Mouse (Mus musculus): ENCODE measurements around the gene Wwox. TPM values are rescaled to one million over a fixed set of nuclear protein-coding genes. Genes with fewer than 3 reads are reported as not detected.

Wwox gene
- polyA plus RNA-seq, 1 experiment from 2014 or later: 14.9 TPM

DNA sequence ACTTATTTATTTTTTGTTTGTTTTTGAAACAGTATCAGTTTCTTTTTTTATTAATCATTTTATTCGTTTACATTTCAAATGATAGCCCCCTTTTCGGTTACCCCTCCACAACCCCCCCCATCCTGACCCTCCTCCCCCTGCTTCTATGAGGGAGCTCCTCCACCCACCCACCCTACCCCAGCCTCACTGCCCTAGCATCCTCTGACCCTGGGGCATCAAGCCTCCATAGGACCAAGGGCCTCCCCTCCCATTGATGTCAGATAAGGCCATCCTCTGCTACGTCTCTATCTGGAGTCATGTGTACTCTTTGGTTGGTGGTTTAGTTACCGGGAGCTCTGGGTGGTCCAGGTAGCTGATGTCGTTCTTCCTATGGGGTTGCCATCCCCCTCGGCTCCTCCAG, 109.4 kb downstream of the Wwox start:
- ATAC-seq: no peak
- no peaks in the 10 kb centered on the region for H3K27me3 ChIP-seq (replicated peaks; ENCODE audit: control insufficient read depth, insufficient read depth, low read length)
- 89% methylated on average over 6 of the region's 6 CpGs for WGBS
- no peaks in the 10 kb centered on the region for H3K4me1 ChIP-seq (ENCODE audit: control insufficient read depth, insufficient read depth, low read depth, low read length)
- no peak overlapping the region for H3K9ac ChIP-seq (ENCODE audit: low read depth, low read length)
- no peak overlapping the region for H3K27ac ChIP-seq (ENCODE audit: low read depth, low read length)
- H3K4me2 ChIP-seq (ENCODE audit: low read length): no peak overlapping the region
- no peaks in the 10 kb centered on the region for H3K9me3 ChIP-seq (ENCODE audit: control insufficient read depth, low read length)
- H3K4me3 ChIP-seq (ENCODE audit: low read length): no peak overlapping the region
- H3K36me3 ChIP-seq (ENCODE audit: control insufficient read depth, insufficient read depth, low read length): no peaks in the 10 kb centered on the region

DNA sequence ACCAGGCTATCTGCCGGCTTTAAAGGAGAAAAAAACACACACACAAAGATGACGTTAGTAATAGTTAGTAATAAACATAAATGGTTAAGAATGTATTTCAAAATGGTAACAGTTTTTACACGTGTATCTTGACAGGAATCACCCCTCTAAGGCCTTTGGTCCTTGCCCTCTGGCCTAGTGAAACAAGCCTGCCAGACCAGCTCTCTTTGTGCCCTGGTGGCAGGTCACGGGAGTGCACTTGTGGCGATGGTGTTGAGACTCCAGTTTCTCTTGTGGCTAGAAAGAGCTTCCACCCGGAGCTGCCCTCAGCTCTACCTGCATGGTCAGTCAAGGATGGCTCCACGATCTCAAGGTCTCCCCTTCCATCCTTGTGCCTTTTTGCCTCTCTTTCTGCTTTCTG, 110.6 kb downstream of the Wwox start:
- no peaks in the 10 kb centered on the region for H3K36me3 ChIP-seq (ENCODE audit: control insufficient read depth, insufficient read depth, low read length)
- 78% methylated on average over 7 of the region's 7 CpGs for WGBS
- no peak for ATAC-seq

DNA sequence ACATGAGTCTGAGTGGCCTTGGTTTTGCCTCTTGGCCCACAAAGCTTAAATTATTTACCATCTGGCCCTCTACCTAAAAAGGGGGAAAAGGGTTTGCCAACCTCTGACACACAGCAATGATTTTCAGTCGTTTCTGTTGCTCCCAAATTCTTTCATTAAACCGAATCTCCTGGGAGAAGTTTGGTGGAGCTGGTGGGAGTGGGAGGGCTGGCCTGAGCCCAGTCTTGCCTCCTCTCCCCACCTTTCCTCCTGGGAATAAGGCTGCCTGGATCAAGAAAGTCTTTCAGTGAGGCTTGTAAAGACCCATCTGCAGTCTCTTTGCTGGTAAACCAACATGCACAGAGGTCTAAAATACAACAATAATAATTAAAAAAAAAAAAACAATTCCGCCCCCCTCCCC, 113.2 kb downstream of the Wwox start:
- 61% methylated on average over 3 of the region's 3 CpGs for WGBS
- Histone ChIP-seq H3K9me3 (ENCODE audit: control insufficient read depth, low read length) (no peaks in the 10 kb centered on the region), H3K4me3 (ENCODE audit: low read length) (no peak overlapping the region), H3K27me3 (replicated peaks; ENCODE audit: control insufficient read depth, insufficient read depth, low read length) (no peaks in the 10 kb centered on the region), H3K9ac (ENCODE audit: low read depth, low read length) (no peak overlapping the region), H3K36me3 (ENCODE audit: control insufficient read depth, insufficient read depth, low read length) (no peaks in the 10 kb centered on the region), H3K27ac (ENCODE audit: low read depth, low read length) (no peak overlapping the region), H3K4me1 (ENCODE audit: control insufficient read depth, insufficient read depth, low read depth, low read length) (no peaks in the 10 kb centered on the region), H3K4me2 (ENCODE audit: low read length) (no peak overlapping the region)
- ATAC-seq: no peak

More for the DNA sequence above, 110.6 kb downstream of the Wwox start:
- Histone ChIP-seq H3K4me2 (ENCODE audit: low read length) (no peak overlapping the region), H3K27ac (ENCODE audit: low read depth, low read length) (no peak overlapping the region), H3K9me3 (ENCODE audit: control insufficient read depth, low read length) (no peaks in the 10 kb centered on the region), H3K4me1 (ENCODE audit: control insufficient read depth, insufficient read depth, low read depth, low read length) (no peaks in the 10 kb centered on the region), H3K4me3 (ENCODE audit: low read length) (no peak overlapping the region), H3K27me3 (replicated peaks; ENCODE audit: control insufficient read depth, insufficient read depth, low read length) (no peaks in the 10 kb centered on the region), H3K9ac (ENCODE audit: low read depth, low read length) (no peak overlapping the region)

DNA sequence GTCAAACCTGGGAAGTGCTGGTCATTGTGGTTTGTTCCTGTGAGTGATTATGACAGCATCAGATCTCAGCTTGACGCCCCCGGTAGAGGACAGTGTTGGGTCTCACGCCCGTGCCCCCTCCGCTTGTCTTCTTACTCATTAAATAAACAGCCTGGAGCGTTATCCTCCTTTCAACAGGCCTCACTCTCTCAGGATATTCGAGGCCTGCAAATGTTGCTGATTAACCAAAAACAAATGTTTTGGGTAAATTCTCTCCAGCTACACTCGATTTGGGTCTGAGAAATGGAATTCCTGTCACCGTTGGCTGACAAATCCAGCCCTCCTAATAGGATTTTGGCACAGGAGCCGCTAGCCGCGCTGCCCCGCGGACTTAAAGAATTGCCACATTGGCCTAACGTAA, 115.5 kb downstream of the Wwox start:
- no peaks in the 10 kb centered on the region for H3K4me1 ChIP-seq (ENCODE audit: control insufficient read depth, insufficient read depth, low read depth, low read length)
- H3K4me2 ChIP-seq (ENCODE audit: low read length): no peak overlapping the region
- no peaks in the 10 kb centered on the region for H3K27me3 ChIP-seq (replicated peaks; ENCODE audit: control insufficient read depth, insufficient read depth, low read length)
- no peaks in the 10 kb centered on the region for H3K36me3 ChIP-seq (ENCODE audit: control insufficient read depth, insufficient read depth, low read length)
- no peak overlapping the region for H3K9ac ChIP-seq (ENCODE audit: low read depth, low read length)
- no peaks in the 10 kb centered on the region for H3K9me3 ChIP-seq (ENCODE audit: control insufficient read depth, low read length)
- no peak overlapping the region for H3K4me3 ChIP-seq (ENCODE audit: low read length)
- H3K27ac ChIP-seq (ENCODE audit: low read depth, low read length): no peak overlapping the region
- 71% methylated on average over 15 of the region's 15 CpGs for WGBS
- no peak for ATAC-seq

DNA sequence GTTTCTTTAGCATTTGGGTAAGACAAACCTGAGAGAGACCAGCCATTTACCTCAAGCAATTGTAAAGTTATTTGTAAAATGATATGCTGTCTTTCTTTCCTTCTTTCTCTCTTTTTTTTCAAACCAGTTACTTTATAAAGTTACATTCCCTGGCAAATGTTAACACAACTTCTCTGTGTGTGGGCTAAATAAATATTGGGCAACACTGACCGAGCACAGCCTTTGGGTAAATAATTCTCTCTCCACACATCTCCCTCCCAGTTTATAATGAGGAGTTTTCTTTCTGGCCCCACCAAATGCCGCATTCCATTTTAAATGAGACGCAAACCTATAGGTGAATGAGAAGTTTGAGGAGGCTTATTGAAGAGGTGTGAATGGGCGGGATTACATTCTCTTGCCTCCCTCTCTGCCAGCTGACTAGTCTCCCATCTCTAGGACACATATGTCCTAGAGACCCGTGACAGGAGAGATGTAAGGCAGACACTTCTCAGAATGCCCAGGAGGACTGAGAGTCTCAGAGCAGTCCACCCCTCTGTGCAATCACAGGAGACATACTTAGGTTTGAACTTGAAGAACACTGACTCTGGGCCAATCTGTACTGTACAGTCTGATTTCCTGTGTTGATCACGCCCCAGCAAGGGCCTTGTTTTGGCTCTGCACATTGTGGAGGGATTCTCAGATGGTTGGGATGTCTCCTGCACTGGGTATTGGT, 116.2 kb downstream of the Wwox start:
- Histone ChIP-seq H3K9ac (ENCODE audit: low read depth, low read length) (no peak overlapping the region), H3K9me3 (ENCODE audit: control insufficient read depth, low read length) (no peaks in the 10 kb centered on the region), H3K27me3 (replicated peaks; ENCODE audit: control insufficient read depth, insufficient read depth, low read length) (no peaks in the 10 kb centered on the region), H3K4me2 (ENCODE audit: low read length) (no peak overlapping the region), H3K4me1 (ENCODE audit: control insufficient read depth, insufficient read depth, low read depth, low read length) (no peaks in the 10 kb centered on the region), H3K27ac (ENCODE audit: low read depth, low read length) (no peak overlapping the region), H3K36me3 (ENCODE audit: control insufficient read depth, insufficient read depth, low read length) (no peaks in the 10 kb centered on the region), H3K4me3 (ENCODE audit: low read length) (no peak overlapping the region)
- ATAC-seq: no peak
- 83% methylated on average over 6 of the region's 6 CpGs for WGBS

DNA sequence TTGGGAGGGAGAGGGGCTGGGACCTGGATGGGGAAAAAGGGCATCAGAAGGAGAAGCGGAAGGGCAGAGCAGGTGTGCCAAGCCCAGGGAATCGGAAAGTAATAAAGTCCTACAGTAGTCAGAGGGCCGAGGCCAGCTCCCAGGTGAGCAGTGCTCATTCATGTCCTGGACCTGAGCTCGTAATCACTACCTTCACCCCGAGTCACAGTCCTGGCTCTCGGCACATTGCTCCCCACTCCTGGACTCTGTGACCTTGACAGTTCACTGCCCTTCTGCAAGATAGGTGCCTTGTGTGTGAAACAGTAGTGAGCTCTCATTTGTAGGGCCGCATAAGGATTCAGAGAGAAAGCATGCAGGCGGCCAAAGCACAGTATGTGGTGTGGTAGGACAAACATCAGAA, 121.7 kb downstream of the Wwox start:
- H3K4me2 ChIP-seq (ENCODE audit: low read length): no peak overlapping the region
- H3K27me3 ChIP-seq (replicated peaks; ENCODE audit: control insufficient read depth, insufficient read depth, low read length): no peaks in the 10 kb centered on the region
- no peak overlapping the region for H3K9ac ChIP-seq (ENCODE audit: low read depth, low read length)
- no peaks in the 10 kb centered on the region for H3K36me3 ChIP-seq (ENCODE audit: control insufficient read depth, insufficient read depth, low read length)
- 84% methylated on average over 8 of the region's 8 CpGs for WGBS
- no peak overlapping the region for H3K4me3 ChIP-seq (ENCODE audit: low read length)
- H3K27ac ChIP-seq (ENCODE audit: low read depth, low read length): no peak overlapping the region
- H3K4me1 ChIP-seq (ENCODE audit: control insufficient read depth, insufficient read depth, low read depth, low read length): no peaks in the 10 kb centered on the region
- ATAC-seq: no peak
- no peaks in the 10 kb centered on the region for H3K9me3 ChIP-seq (ENCODE audit: control insufficient read depth, low read length)

DNA sequence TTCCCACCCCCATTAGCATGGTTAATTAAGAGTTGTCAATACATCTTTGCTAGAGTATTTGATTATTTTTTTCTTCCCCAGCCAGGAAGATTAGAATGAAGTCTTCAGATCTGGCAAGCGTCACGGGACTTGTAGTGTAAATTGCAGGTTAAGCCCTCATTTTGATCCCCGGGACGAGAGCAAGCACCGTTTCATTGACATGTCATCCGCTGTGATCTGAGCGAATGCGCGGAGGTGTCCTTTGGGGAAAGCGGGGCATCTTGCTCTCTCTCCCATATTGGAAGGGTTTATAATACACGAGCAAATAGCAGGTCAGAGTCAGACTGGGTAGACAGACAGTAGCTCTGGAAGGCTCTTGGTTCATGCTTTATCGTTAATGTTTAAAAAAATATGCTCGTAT, 123.0 kb downstream of the Wwox start:
- 59% methylated on average over 13 of the region's 13 CpGs for WGBS

DNA sequence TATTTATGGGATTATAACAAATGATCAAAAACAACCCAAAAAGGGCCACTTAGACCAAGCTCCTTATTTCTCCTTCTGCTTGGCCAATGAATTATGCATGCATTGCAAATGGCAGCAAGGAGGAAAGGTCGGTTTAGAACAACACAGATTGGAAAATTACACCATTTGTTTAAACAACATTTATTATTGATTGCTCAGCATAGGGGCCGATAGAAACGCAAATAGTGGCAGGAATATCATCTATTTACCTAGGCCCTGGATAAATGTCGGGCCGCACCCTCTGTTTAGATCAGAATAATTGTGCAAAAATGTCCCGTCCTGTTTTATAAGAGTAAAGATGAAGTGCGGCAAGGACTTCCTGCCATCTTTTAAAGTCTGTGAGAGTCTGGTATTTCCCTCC, 123.9 kb downstream of the Wwox start:
- H3K4me1 ChIP-seq (ENCODE audit: control insufficient read depth, insufficient read depth, low read depth, low read length): no peaks in the 10 kb centered on the region
- no peaks in the 10 kb centered on the region for H3K27me3 ChIP-seq (replicated peaks; ENCODE audit: control insufficient read depth, insufficient read depth, low read length)
- no peak for ATAC-seq
- no peaks in the 10 kb centered on the region for H3K9me3 ChIP-seq (ENCODE audit: control insufficient read depth, low read length)
- H3K27ac ChIP-seq (ENCODE audit: low read depth, low read length): no peak overlapping the region
- no peaks in the 10 kb centered on the region for H3K36me3 ChIP-seq (ENCODE audit: control insufficient read depth, insufficient read depth, low read length)
- no peak overlapping the region for H3K9ac ChIP-seq (ENCODE audit: low read depth, low read length)
- H3K4me3 ChIP-seq (ENCODE audit: low read length): no peak overlapping the region
- WGBS: 81% methylated on average over 7 of the region's 7 CpGs
- H3K4me2 ChIP-seq (ENCODE audit: low read length): no peak overlapping the region

More for the DNA sequence above, 123.0 kb downstream of the Wwox start:
- Histone ChIP-seq H3K27me3 (replicated peaks; ENCODE audit: control insufficient read depth, insufficient read depth, low read length) (no peaks in the 10 kb centered on the region), H3K4me1 (ENCODE audit: control insufficient read depth, insufficient read depth, low read depth, low read length) (no peaks in the 10 kb centered on the region), H3K36me3 (ENCODE audit: control insufficient read depth, insufficient read depth, low read length) (no peaks in the 10 kb centered on the region), H3K9me3 (ENCODE audit: control insufficient read depth, low read length) (no peaks in the 10 kb centered on the region), H3K27ac (ENCODE audit: low read depth, low read length) (no peak overlapping the region), H3K9ac (ENCODE audit: low read depth, low read length) (no peak overlapping the region), H3K4me3 (ENCODE audit: low read length) (no peak overlapping the region), H3K4me2 (ENCODE audit: low read length) (no peak overlapping the region)
- ATAC-seq: no peak

DNA sequence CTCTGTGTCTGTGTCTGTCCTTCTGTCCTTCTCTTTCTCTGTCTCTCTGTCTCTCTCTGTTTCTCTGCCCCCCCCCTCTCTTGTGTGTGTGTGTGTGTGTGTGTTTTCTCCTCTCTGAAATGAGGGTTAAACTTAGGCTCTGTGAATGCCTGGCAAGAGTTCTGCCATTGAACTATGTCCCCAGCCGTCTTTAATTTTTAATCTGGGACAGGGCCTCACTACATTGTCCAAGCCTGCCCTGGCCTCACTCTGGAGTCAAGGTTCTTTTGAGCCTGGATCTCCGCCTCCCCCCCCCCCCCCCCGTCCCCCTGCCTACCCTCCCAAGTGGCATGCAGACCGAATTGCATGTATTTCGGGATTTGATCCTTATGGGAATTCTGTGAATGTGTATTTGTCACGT, 124.6 kb downstream of the Wwox start:
- H3K9me3 ChIP-seq (ENCODE audit: control insufficient read depth, low read length): no peaks in the 10 kb centered on the region
- no peak overlapping the region for H3K9ac ChIP-seq (ENCODE audit: low read depth, low read length)
- H3K27ac ChIP-seq (ENCODE audit: low read depth, low read length): no peak overlapping the region
- H3K27me3 ChIP-seq (replicated peaks; ENCODE audit: control insufficient read depth, insufficient read depth, low read length): no peaks in the 10 kb centered on the region
- no peak overlapping the region for H3K4me3 ChIP-seq (ENCODE audit: low read length)
- ATAC-seq: no peak
- WGBS: 48% methylated on average over 6 of the region's 6 CpGs
- no peak overlapping the region for H3K4me2 ChIP-seq (ENCODE audit: low read length)
- H3K36me3 ChIP-seq (ENCODE audit: control insufficient read depth, insufficient read depth, low read length): no peaks in the 10 kb centered on the region
- H3K4me1 ChIP-seq (ENCODE audit: control insufficient read depth, insufficient read depth, low read depth, low read length): no peaks in the 10 kb centered on the region

Measured in hindbrain, embryonic 16.5 days (tissue).